Mouse (Mus musculus) ES-Bruce4 (cell line): ENCODE data around the gene Cd81. TPM values are rescaled to one million over a fixed set of nuclear protein-coding genes. Genes with fewer than 3 reads are reported as not detected.

ENCODE experiments used
- H3K27ac ChIP-seq: 2 replicates; pipeline ENCODE4 v1.5.1; 2012; ENCODE audit warnings: low read length, inconsistent platforms; ENCODE audit not compliant: insufficient read depth
- H3K27me3 ChIP-seq: 2 replicates; pipeline ENCODE4 v1.6.1; 2012; ENCODE audit warnings: mild to moderate bottlenecking, low read length, inconsistent platforms; ENCODE audit not compliant: control insufficient read depth, poor library complexity, insufficient read depth, severe bottlenecking
- H3K36me3 ChIP-seq: 2 replicates; pipeline ENCODE4 v1.6.1; 2012; ENCODE audit warnings: inconsistent platforms, mild to moderate bottlenecking, low read length, moderate library complexity; ENCODE audit not compliant: control insufficient read depth, poor library complexity, insufficient read depth, severe bottlenecking
- H3K4me1 ChIP-seq: one replicate; pipeline ENCODE4 v1.8.1; 2011; ENCODE audit warnings: low read length; ENCODE audit not compliant: control insufficient read depth, insufficient read depth
- H3K4me3 ChIP-seq: 2 replicates; pipeline ENCODE4 v1.5.1; 2011; ENCODE audit warnings: low read depth, mild to moderate bottlenecking, low read length
- H3K9ac ChIP-seq: 2 replicates; pipeline ENCODE4 v1.6.1; 2012; ENCODE audit warnings: low read depth, mild to moderate bottlenecking, inconsistent platforms; ENCODE audit not compliant: poor library complexity, severe bottlenecking
- H3K9me3 ChIP-seq: replicated peaks from 2 replicates; pipeline ENCODE4 v1.6.1; 2012; ENCODE audit warnings: mild to moderate bottlenecking, low read length, inconsistent platforms; ENCODE audit not compliant: control insufficient read depth, poor library complexity, insufficient read depth, severe bottlenecking
- CTCF ChIP-seq: IDR thresholded peaks from one replicate; pipeline ENCODE4 v1.8.1; 2011; ENCODE audit warnings: low read depth, low read length
- EP300 ChIP-seq: IDR thresholded peaks from 2 replicates; pipeline ENCODE4 v1.6.1; 2011; ENCODE audit warnings: low read depth, low read length; ENCODE audit not compliant: insufficient read depth
- POLR2A ChIP-seq: IDR thresholded peaks from one replicate; pipeline ENCODE4 v1.8.1; 2011; ENCODE audit warnings: low read length; ENCODE audit not compliant: insufficient read depth
- polyA plus RNA-seq: library from polyadenylated mRNA; stranded (reverse); fragments of >200 nt; gene quantifications from 2 replicates; pipeline ENCODE4 v1.2.4, GENCODE M21; 2011; ENCODE audit warnings: low read depth; ENCODE audit not compliant: missing spikeins, insufficient read depth, insufficient read length

Cd81 gene
- polyA plus RNA-seq, 1 experiment: 392 TPM

DNA sequence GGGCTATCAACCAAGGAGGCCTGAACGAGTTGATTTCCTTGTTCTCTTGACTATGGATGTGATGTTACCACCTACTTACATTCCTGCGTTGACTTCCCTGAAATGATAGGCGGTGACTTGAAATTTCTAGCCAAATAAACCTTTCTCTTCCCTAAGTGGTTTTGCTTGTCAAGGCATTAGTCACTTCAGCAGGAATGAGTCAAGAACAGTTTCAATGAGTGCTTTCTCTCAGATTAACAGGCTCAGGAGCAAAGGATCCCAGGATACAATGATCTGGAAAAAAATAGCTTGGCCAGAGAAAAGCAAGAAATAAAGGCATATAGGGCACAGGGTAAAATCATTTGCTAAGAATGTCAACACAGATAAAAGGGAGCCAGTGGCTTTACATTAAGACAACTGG lies 27.0 kb upstream of the Cd81 start:
- Histone ChIP-seq H3K27ac (no peak overlapping the region), H3K36me3 (no peaks in the 10 kb centered on the region), H3K4me3 (no peak overlapping the region), H3K4me1 (no peaks in the 10 kb centered on the region), H3K9me3 (no peaks in the 10 kb centered on the region), H3K27me3 (no peaks in the 10 kb centered on the region), H3K9ac (no peak overlapping the region)
- TF ChIP-seq EP300: no peak
- no peak for TF ChIP-seq POLR2A
- no peak for TF ChIP-seq CTCF

- no peak overlapping the region for H3K27ac ChIP-seq
- H3K4me3 ChIP-seq: no peak overlapping the region
- TF ChIP-seq POLR2A: no peak
- TF ChIP-seq EP300: no peak
- no peak for TF ChIP-seq CTCF
- no peaks in the 10 kb centered on the region for H3K36me3 ChIP-seq
- H3K9ac ChIP-seq: no peak overlapping the region
- no peaks in the 10 kb centered on the region for H3K4me1 ChIP-seq
- H3K27me3 ChIP-seq: no peaks in the 10 kb centered on the region
- H3K9me3 ChIP-seq: no peaks in the 10 kb centered on the region
Observed at GRCm38 (mm10) chr7:143027196-143027595, 25.3 kb upstream of the Cd81 start.

GRCm38 (mm10) chr7:143031816-143032215 lies 20.7 kb upstream of the Cd81 start:
- no peak for TF ChIP-seq EP300
- TF ChIP-seq POLR2A: no peak
- TF ChIP-seq CTCF: no peak
- H3K9ac ChIP-seq: no peak overlapping the region
- no peaks in the 10 kb centered on the region for H3K27me3 ChIP-seq
- no peaks in the 10 kb centered on the region for H3K36me3 ChIP-seq
- no peak overlapping the region for H3K27ac ChIP-seq
- H3K4me3 ChIP-seq: no peak overlapping the region
- no peaks in the 10 kb centered on the region for H3K9me3 ChIP-seq
- no peaks in the 10 kb centered on the region for H3K4me1 ChIP-seq

GRCm38 (mm10) chr7:143033581-143033980 lies 19.0 kb upstream of the Cd81 start:
- H3K36me3 ChIP-seq: no peaks in the 10 kb centered on the region
- H3K9me3 ChIP-seq: no peaks in the 10 kb centered on the region
- H3K4me1 ChIP-seq: no peaks in the 10 kb centered on the region
- H3K9ac ChIP-seq: no peak overlapping the region
- H3K27ac ChIP-seq: no peak overlapping the region
- no peak overlapping the region for H3K4me3 ChIP-seq
- TF ChIP-seq POLR2A: no peak
- no peaks in the 10 kb centered on the region for H3K27me3 ChIP-seq

DNA sequence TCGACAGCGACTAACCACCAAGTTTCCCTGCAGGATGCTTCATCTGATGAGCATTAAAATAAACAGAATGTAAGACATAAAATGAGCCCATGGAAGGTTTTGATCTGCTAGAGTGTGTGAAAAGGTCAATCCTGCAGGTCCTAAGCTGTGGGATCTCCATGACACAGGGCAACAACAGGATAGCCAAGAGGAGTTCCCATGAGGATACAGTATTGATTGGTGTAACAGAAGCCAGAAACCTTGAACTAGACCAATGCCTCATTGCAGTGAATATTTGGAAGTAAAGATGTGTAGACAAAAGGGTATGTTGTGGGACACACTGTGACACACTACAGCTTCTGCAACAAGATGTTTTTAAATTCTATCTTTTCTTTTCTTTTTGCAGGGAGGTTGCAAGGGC lies 18.4 kb upstream of the Cd81 start:
- TF ChIP-seq CTCF (no peak), POLR2A (no peak), EP300 (no peak)
- no peak overlapping the region for H3K4me3 ChIP-seq
- no peak overlapping the region for H3K27ac ChIP-seq
- no peaks in the 10 kb centered on the region for H3K9me3 ChIP-seq
- H3K9ac ChIP-seq: no peak overlapping the region
- no peaks in the 10 kb centered on the region for H3K4me1 ChIP-seq
- no peaks in the 10 kb centered on the region for H3K36me3 ChIP-seq
- H3K27me3 ChIP-seq: no peaks in the 10 kb centered on the region

DNA sequence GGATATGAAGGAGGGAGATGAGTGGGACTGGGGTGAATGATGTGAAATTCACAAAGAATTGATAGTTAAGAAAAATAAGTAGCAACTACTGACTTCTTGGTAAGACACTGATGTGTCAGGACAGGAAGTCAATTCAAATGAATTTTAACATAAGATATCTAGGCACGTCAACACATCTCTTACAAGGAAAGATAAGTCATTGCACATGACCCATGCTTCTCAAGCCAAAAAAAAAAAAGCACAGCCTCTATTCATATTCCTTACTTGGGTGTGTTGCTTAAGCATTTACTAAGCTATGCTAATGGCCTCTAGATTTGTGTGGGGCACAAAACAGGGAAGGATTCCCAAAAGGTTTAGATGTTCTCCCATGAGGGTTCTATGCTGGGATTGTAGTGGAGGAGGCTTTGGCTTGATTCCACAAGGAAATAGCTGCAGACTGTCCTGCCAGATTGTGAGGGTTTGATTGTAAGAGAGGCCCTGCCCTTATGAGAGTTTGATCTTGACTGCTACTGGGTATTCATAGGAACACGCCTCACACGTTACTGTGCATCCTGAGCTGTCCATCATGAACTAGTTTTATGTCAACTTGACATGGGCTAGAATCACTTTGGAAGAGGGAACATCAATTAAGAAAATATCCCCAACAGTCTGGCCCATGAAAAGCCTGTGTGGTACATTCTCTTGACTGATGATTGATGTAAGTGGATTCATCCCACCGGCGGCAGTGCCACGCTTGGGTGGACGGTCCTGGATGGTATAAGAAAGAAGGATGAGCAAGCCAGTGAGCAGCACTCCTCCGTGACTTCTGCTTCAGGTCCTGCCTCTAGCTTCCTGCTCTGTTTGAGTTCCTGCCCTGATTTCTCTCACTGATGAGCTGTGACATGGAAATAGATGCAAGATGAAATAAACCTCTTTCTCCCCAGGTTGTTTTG lies 17.8 kb upstream of the Cd81 start:
- H3K4me3 ChIP-seq: no peak overlapping the region
- no peak for TF ChIP-seq EP300
- no peak for TF ChIP-seq POLR2A
- no peak for TF ChIP-seq CTCF
- H3K27me3 ChIP-seq: no peaks in the 10 kb centered on the region
- no peaks in the 10 kb centered on the region for H3K4me1 ChIP-seq
- no peak overlapping the region for H3K9ac ChIP-seq
- no peaks in the 10 kb centered on the region for H3K36me3 ChIP-seq
- no peak overlapping the region for H3K27ac ChIP-seq
- H3K9me3 ChIP-seq: no peaks in the 10 kb centered on the region
